Mouse (Mus musculus): ENCODE data around the gene Msh6. TPM values are rescaled to one million over a fixed set of nuclear protein-coding genes. Genes with fewer than 3 reads are reported as not detected.
"Not testable (repeated sequence)": the region's sequence is repeated elsewhere in the genome, so short reads cannot be mapped to it uniquely, and the experiment has no call there.

Gene Msh6
- total RNA-seq, 2 experiments from 2014 or later, result 12.9 to 14.4 TPM

- no peak for DNase-seq (ENCODE audit: low spot score in 2 of 2)
- intact Hi-C loops (cut with DNase I), result no loop called here
These were observed 1.4 kb downstream of the Msh6 start for GRCm38 (mm10) chr17:87976154-87976806.

DNA sequence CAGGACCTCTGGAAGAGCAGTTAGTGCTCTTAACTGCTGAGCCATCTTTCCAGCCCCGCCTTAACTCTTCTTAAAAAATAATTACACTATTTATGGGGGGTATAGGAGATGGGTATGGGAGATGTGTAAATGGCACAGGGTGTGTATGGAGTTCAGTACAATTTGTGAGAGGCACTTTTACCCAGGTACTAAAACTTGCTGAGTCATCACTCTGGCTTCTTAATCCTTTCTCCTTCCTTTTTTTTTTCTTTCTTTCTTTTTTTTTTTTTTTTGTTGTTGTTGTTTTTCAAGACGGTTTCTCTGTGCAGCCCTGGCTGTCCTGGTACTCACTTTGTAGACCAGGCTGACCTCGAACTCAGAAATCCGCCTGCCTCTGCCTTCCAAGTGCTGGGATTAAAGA lies 2.1 kb downstream of the Msh6 start:
- intact Hi-C loops (cut with DNase I); DNase-seq (ENCODE audit: low spot score in 2 of 2): not testable (repeated sequence)

DNA sequence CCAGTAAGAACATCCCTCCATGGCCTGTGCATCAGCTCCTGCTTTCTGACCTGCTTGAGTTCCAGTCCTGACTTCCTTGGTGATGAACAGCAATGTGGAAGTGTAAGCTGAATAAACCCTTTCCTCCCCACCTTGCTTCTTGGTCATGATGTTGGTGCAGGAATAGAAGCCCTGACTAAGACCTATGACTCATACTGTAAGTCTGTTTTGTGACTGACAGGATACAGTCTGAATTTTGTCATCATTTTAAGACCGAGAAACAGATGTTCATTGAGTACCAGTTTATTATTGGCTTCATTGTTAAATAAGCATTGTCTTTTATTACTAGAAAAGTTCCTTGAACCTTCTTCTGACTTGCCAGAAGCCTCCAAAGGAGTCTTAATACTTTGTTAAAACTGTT lies 4.8 kb downstream of the Msh6 start:
- DNase-seq (ENCODE audit: low spot score in 2 of 2); intact Hi-C loops (cut with DNase I): not testable (repeated sequence)

GRCm38 (mm10) chr17:87982112-87982511 lies 7.2 kb downstream of the Msh6 start:
- intact Hi-C loops (cut with DNase I), result no loop called here

DNA sequence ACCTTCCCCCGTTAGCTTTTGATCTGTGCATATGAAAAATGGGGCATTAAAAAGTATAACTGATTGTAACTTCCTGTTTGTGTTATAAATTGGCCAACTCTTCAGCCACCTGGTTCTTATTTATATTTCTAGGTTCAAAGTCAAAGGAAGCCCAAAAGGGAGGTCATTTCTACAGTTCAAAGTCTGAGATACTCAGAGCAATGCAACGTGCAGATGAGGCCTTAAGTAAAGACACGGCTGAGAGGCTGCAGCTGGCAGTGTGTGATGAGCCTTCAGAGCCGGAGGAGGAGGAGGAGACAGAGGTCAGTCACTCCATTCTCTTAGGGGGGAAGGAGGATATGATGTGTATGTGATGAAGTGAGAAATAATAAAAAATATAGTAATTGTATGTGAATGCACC lies 8.5 kb downstream of the Msh6 start:
- no peak for DNase-seq (ENCODE audit: low spot score in 2 of 2)
- intact Hi-C loops (cut with DNase I), result no loop called here

More at GRCm38 (mm10) chr17:87982112-87982511, 7.2 kb downstream of the Msh6 start:
- no peak for DNase-seq (ENCODE audit: low spot score in 2 of 2)

GRCm38 (mm10) chr17:87984440-87985214 lies 9.8 kb downstream of the Msh6 start:
- intact Hi-C loops (cut with DNase I), result no loop called here
- DNase-seq (ENCODE audit: low spot score in 2 of 2), result no peak

DNA sequence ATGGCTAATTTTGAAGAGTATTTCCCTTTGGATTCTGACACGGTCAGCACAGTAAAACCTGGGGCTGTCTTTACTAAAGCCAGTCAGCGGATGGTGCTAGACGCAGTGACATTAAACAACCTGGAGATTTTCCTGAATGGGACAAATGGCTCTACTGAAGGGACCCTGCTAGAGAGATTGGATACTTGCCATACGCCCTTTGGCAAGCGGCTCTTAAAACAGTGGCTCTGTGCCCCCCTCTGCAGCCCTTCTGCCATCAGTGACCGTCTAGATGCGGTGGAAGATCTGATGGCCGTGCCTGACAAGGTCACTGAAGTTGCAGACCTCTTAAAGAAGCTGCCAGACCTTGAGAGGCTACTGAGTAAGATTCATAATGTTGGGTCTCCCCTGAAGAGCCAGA lies 11.1 kb downstream of the Msh6 start:
- intact Hi-C loops (cut with DNase I), result no loop called here
- DNase-seq (ENCODE audit: low spot score in 2 of 2), result no peak

DNA sequence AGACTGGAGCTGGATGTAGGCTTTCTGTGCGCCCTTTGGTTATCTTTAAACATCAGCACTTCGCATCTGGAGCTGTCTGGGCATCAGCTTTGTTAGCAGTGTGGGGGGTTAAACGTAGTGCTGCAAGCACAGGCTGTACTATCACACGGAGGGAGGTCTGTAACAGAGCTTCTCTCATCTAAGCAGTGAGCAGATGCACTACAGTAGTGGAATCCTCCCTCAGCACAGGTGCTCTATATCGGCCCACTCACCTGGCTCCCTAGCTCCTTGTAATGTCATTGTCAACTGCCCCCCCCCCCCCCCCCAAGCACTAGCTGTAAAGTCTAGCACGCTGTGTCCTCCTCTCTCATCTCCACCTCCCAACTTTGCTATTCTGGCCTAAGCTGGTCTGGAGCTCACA lies 12.6 kb downstream of the Msh6 start:
- DNase-seq (ENCODE audit: low spot score in 2 of 2), result no peak
- intact Hi-C loops (cut with DNase I), result no loop called here

- no peak for DNase-seq (ENCODE audit: low spot score in 2 of 2)
- intact Hi-C loops (cut with DNase I), result no loop called here
These were observed 17.3 kb downstream of the Msh6 start for GRCm38 (mm10) chr17:87992154-87992553.

- intact Hi-C loops (cut with DNase I), result no loop called here
- DNase-seq (ENCODE audit: low spot score in 2 of 2), result no peak
These were observed 18.5 kb downstream of the Msh6 start for GRCm38 (mm10) chr17:87993338-87993737.

DNA sequence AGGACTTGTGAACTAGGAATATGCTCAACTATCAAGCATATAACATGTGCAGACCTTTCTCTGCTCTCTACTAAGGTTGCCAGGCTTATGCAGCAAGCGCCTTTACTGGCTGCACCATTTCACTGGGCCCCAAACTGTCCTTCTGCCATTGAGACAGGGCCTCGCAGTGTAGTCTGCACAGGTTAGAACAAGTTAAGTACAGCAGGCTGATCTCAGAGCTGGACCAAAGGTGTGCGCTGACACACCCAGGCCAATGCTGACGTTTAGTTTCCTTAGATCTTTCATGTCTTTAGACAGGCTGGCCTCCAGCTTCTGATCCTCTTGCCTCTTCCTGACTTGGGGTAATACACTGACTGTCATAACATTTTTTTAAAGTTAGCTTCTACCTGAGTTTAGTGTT lies 22.9 kb downstream of the Msh6 start:
- no peak for DNase-seq (ENCODE audit: low spot score in 2 of 2)
- intact Hi-C loops (cut with DNase I), result no loop called here

- intact Hi-C loops (cut with DNase I), result no loop called here
- no peak for DNase-seq (ENCODE audit: low spot score in 2 of 2)
These were observed 30.0 kb downstream of the Msh6 start for GRCm38 (mm10) chr17:88004892-88005291.

DNA sequence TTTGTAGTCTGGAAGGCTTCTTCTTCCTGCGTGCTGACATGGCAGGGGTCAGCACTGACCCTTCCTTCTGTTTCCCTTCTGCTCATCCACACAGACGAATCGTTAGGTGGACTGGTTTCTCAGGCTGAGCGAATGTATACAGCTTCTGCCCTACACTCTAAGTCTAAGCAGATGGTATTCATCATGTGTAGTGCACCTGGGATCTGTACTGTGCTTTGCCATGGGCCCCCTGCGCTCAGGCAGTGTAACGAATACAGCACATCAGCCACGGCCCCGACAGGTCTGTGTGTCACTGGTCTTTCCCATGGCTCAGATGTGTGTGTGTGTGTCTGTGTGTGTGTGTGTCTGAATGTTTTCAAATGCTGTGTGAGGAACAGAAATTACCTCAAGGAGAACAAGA lies 32.1 kb downstream of the Msh6 start:
- intact Hi-C loops (cut with DNase I), result no loop called here
- no peak for DNase-seq (ENCODE audit: low spot score in 2 of 2)

- DNase-seq (ENCODE audit: low spot score in 2 of 2), result no peak
- intact Hi-C loops (cut with DNase I), result no loop called here
These were observed 39.6 kb downstream of the Msh6 start for GRCm38 (mm10) chr17:88014456-88014855.

- DNase-seq (ENCODE audit: low spot score in 2 of 2); intact Hi-C loops (cut with DNase I): not testable (repeated sequence)
These were observed 41.2 kb downstream of the Msh6 start for GRCm38 (mm10) chr17:88016027-88016426.

DNA sequence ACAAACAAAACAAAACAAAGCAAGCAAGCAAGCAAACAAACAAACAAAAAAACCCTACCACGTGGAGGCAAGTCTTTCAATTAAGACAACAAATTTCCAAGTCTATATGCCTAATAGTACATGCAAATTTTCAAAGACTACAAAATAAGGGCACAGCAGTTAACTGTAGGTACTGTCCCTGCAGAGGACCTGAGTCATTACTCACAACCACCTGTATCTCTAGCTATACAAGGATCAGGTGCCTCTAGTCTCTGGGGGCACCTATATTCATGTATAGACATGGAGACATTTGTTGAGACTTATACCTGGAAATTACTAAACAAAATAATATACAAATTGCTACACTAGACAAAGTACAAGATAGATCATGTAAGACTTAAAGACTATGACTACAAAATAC lies 49.1 kb downstream of the Msh6 start:
- DNase-seq (ENCODE audit: low spot score in 2 of 2), result no peak
- intact Hi-C loops (cut with DNase I), result no loop called here

GRCm38 (mm10) chr17:88025227-88025626 lies 50.4 kb downstream of the Msh6 start:
- intact Hi-C loops (cut with DNase I), result loop anchor here (1.0 kb wide), 1 partner anchor 226 kb away; no protein-coding TSS in a partner anchor
- DNase-seq (ENCODE audit: low spot score in 2 of 2), result peak; percentile 63 to 65

DNA sequence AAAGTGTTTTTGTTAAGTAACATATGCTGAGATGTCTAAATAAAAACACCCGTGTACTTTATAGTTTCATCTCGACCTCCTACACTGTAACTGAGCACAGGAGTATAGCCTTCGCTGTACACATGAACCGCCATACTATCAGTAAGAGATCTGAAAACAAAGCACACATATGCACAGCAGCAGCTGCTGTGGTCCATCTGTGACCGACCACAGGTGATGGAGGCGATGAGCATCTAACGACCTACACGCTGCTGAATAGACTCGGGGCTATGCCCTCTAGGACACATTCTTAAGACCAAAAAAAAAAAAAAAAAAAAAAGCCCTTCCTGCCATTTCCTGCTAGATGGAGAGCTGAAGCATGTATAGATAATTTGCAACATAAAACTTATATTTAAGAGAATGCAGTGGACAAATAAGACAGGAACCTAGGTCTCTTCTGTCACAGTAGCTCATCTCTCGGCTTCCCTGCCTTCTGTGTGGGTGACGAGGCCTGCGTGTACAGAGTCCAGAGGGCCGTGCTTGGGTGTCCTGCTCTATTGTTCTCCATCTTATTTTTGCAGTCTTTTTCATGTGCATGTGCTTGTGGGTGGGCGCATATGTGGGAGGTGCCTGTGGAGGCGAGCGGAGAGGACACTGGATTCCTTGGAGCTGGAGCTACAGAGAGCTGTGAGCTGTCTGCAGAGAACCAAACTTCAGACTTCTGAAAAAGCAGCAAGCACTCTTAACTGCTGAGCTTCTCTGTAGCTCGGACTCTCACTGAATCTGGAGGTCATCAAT lies 54.5 kb downstream of the Msh6 start:
- intact Hi-C loops (cut with DNase I), result no loop called here
- peak; percentile 55 to 78 for DNase-seq (ENCODE audit: low spot score in 2 of 2)

DNA sequence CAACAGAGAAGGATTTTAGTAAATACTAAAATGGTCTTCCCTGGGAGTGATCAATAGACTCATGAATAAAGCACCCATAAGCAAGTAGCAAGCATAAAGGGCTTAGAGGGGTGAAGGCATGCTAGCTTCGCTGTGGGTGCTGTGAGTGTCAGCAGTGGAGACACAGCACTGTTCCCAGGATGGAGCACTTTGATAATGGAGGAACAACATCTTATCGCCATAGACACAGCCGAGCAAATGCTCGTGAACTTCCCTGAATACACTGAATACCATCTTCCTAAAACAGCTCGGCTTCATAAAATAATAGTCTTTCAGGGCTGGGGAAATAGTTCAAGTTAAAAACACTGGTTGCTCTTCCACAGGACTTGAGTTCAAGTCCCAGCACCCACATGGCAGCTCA lies 56.9 kb downstream of the Msh6 start:
- intact Hi-C loops (cut with DNase I), result no loop called here
- DNase-seq (ENCODE audit: low spot score in 2 of 2), result no peak

GRCm38 (mm10) chr17:88034418-88034817 lies 59.6 kb downstream of the Msh6 start:
- no peak for DNase-seq (ENCODE audit: low spot score in 2 of 2)
- intact Hi-C loops (cut with DNase I), result no loop called here

All from left cerebral cortex, postnatal 25 days (tissue).